Mouse (Mus musculus) heart, postnatal 0 days (tissue): ENCODE data around the gene Hoxb5. TPM values are rescaled to one million over a fixed set of nuclear protein-coding genes. Genes with fewer than 3 reads are reported as not detected.
A peak's percentile ranks its signal among the peaks of the same experiment; 100 is the strongest.

Experiments
- ATAC-seq: fragments of 200-750 bp; cut with Nextera tagmentation; 2 replicates; pipeline ENCODE4 v1.8.0; 2017; ENCODE audit warnings: low read depth, moderate number of reproducible peaks, moderate library complexity; ENCODE audit not compliant: insufficient read depth
- DNase-seq: peaks from one replicate; pipeline ENCODE4 v3.0.0-alpha.2; 2016; ENCODE audit warnings: low spot score
- H3K27ac ChIP-seq: fragments of 300-500 bp; sonication (generic); 2 replicates; pipeline ENCODE4 v1.5.1; 2014; ENCODE audit warnings: low read depth, mild to moderate bottlenecking
- H3K27me3 ChIP-seq: fragments of 300-500 bp; sonication (generic); 2 replicates; pipeline ENCODE4 v1.6.1; 2014; ENCODE audit warnings: low read length, mixed read lengths; ENCODE audit not compliant: control insufficient read depth, insufficient read depth
- H3K36me3 ChIP-seq: fragments of 300-500 bp; sonication (generic); replicated peaks from 2 replicates; pipeline ENCODE4 v1.6.1; 2014; ENCODE audit warnings: low read length, mixed read lengths; ENCODE audit not compliant: control insufficient read depth, insufficient read depth
- H3K4me1 ChIP-seq: fragments of 300-500 bp; sonication (generic); 2 replicates; pipeline ENCODE4 v1.6.1; 2014; ENCODE audit warnings: antibody characterized with exemption; ENCODE audit not compliant: control insufficient read depth, insufficient read depth
- H3K4me2 ChIP-seq: fragments of 300-500 bp; sonication (generic); 2 replicates; pipeline ENCODE4 v1.6.1; 2014; ENCODE audit warnings: low read depth, mild to moderate bottlenecking, low read length, moderate library complexity
- H3K4me3 ChIP-seq: fragments of 300-500 bp; sonication (generic); 2 replicates; pipeline ENCODE4 v1.5.1; 2014; ENCODE audit warnings: low read depth, low read length
- H3K9ac ChIP-seq: fragments of 300-500 bp; sonication (generic); replicated peaks from 2 replicates; pipeline ENCODE4 v1.6.1; 2014; ENCODE audit warnings: low read depth, low read length, mixed read lengths
- H3K9me3 ChIP-seq: fragments of 300-500 bp; sonication (generic); replicated peaks from 2 replicates; pipeline ENCODE4 v1.6.1; 2016; ENCODE audit warnings: low read length; ENCODE audit not compliant: control insufficient read depth
- CTCF ChIP-seq: IDR thresholded peaks from 2 replicates; pipeline ENCODE4 v1.5.1; 2016; ENCODE audit warnings: antibody characterized with exemption, control low read depth, low read depth
- EP300 ChIP-seq: IDR thresholded peaks from 2 replicates; pipeline ENCODE4 v1.6.1; 2016; ENCODE audit warnings: antibody characterized with exemption, low read depth
- WGBS: fragments of 180-500 bp; shearing (Covaris S2); extraction: QIAGEN DNeasy Blood & Tissue Kit; methylation state at CpG from one replicate; pipeline ENCODE4 v1.1.7; 2014; 5-methylcytosine and 5-hydroxymethylcytosine counted together
- polyA plus RNA-seq: library from polyadenylated mRNA; unstranded; fragments of >200 nt; fragmentation: Nextera tagmentation; extraction: Ambion mirVana; gene quantifications from 2 replicates; pipeline ENCODE4 v1.2.1, GENCODE M21; 2015
- total RNA-seq: library from RNA; depleted of rRNA; stranded (reverse); fragments of >200 nt; gene quantifications from 2 replicates; pipeline ENCODE4 v1.2.3, GENCODE M21; 2014; ENCODE audit warnings: low replicate concordance

Hoxb5 gene
- total and polyA plus RNA-seq, 2 experiments from 2014 or later = 0.08 to 0.19 TPM

- DNase-seq (no peak), ATAC-seq (no peak)
- Histone ChIP-seq H3K27ac (no peak within 1 kb of the TSS), H3K36me3 (no peaks in the 10 kb centered on the region), H3K4me3 (peak within 1 kb of the TSS; percentile 1; the same call in 1 of the 2 replicates), H3K4me2 (no peak within 1 kb of the TSS), H3K4me1 (no peaks in the 10 kb centered on the region), H3K9me3 (no peaks in the 10 kb centered on the region), H3K27me3 (peaks cover 100% of the 10 kb centered on the region), H3K9ac (no peak within 1 kb of the TSS)
- WGBS = 5% methylated on average over 22 of the region's 22 CpGs
- no peak for TF ChIP-seq CTCF
- TF ChIP-seq EP300 = no peak
Measured at GRCm38 (mm10) chr11:96291681-96292564, 11.2 kb upstream of the Hoxb5 start, which contains the start of gene Hoxb6. Gene Hoxb6, plus strand, starts transcription at chr11:96292476.

DNA sequence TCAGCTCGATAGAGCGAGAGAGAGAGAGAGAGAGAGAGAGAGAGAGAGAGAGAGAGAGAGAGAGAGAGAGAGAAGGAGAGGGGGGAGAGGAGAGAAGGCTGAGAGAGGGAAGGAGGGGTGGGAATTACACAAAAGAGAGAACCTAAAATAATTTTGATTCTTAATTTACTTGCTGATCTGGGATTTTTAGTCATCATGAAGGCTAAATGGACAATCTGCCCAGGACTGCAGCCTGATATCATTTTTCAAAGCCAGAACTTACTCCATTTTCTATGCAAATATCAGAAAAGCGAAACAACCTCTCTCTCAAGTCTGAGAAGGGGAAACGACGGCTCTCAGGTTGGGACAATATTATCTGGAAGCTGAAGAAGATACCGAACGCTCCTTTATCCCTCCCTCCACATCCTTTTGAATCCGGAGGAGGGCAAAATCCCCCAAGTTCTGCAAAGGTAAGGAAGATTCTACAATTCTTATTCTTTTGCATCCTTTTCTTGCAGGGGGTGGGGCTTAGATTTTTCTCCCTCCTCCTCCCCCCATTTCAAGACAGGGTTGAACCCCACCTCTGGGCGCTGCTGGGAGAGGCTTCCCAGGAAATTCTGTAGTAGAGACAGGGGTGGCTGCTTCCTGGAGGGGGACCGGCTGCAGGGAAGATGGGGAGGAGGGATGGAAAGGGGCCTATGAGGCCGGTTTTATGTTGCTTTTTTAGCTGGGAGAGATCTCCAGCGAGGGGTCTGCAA is 10.4 kb upstream of the Hoxb5 start:
- Histone ChIP-seq H3K27ac (no peak overlapping the region), H3K4me3 (peak overlapping the region; percentile 1; the same call in 1 of the 2 replicates), H3K4me2 (no peak overlapping the region), H3K9ac (no peak overlapping the region), H3K36me3 (no peaks in the 10 kb centered on the region), H3K4me1 (no peaks in the 10 kb centered on the region), H3K9me3 (no peaks in the 10 kb centered on the region), H3K27me3 (peaks cover 100% of the 10 kb centered on the region)
- DNase-seq = no peak
- TF ChIP-seq CTCF (no peak), EP300 (no peak)
- 3% methylated on average over 12 of the region's 12 CpGs for WGBS
- ATAC-seq = no peak

GRCm38 (mm10) chr11:96293302-96293921 is 9.7 kb upstream of the Hoxb5 start:
- Histone ChIP-seq H3K9ac (no peak overlapping the region), H3K27ac (no peak overlapping the region), H3K4me3 (peak overlapping the region; percentile 1; the same call in 1 of the 2 replicates), H3K4me2 (no peak overlapping the region), H3K36me3 (no peaks in the 10 kb centered on the region), H3K4me1 (no peaks in the 10 kb centered on the region), H3K27me3 (peaks cover 100% of the 10 kb centered on the region), H3K9me3 (no peaks in the 10 kb centered on the region)
- WGBS = 2% methylated on average over 22 of the region's 22 CpGs
- DNase-seq (no peak), ATAC-seq (no peak)
- TF ChIP-seq EP300 (no peak), CTCF (no peak)

DNA sequence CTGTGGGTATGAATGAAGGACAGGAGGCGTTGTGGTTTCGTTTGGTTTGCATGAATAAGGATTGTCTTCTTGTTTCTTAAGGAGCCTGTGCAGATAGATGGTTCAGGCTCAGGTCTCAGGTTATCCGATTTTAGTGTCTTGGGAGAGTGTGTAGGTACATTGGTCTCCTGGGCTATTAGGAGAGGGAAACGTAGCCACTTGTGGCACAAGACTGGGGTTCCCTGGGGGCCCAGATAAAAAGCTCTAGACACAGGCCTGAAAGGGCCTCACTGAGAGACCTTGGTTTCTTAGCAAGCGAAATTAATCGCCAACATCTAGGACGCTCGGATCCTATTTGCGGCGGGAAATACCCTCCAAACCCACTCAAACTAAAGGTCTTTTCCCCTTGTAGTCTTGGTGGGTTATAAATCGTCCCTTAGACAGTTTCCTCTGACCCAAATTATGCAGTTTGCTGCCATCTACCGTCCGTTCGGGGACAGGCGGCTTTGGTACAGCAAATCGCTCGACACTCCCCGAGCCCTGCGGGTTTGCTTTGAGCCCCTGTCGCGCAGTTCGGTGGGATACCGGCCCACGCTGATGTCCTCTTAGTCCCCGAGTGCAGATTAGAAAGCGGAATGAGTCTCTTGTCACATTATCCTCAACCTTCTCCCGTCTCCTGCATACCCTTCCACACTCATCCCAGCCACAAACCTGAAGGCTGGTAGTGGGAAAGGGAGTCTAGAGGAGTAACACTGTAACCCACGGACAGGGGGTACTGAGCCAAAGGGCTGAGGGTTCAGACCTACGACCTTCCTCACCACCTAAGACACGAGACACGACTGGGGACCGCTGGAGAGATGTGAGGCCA is 8.7 kb upstream of the Hoxb5 start:
- TF ChIP-seq CTCF (peak; percentile 72), EP300 (no peak)
- Histone ChIP-seq H3K36me3 (no peaks in the 10 kb centered on the region), H3K9me3 (no peaks in the 10 kb centered on the region), H3K9ac (no peak overlapping the region), H3K27ac (no peak overlapping the region), H3K4me2 (no peak overlapping the region), H3K4me3 (no peak overlapping the region), H3K27me3 (peaks cover 100% of the 10 kb centered on the region), H3K4me1 (no peaks in the 10 kb centered on the region)
- peak; percentile 62; the same call in 1 of the 2 replicates for ATAC-seq
- DNase-seq = peak; percentile 58
- under 1% methylated on average over 32 of the region's 32 CpGs for WGBS
